Mouse (Mus musculus) gastrocnemius, postnatal 25 days (tissue): Measurements from ENCODE around the gene Ptprb. TPM values are rescaled to one million over a fixed set of nuclear protein-coding genes. Genes with fewer than 3 reads are reported as not detected.

Experiments used
- DNase-seq: peaks from one replicate; pipeline ENCODE4 v3.0.0; 2022
- total RNA-seq, 2 experiments: library from RNA; stranded (reverse); gene quantifications; 1 replicate in 1 of 2; 2 replicates in 1 of 2; pipeline ENCODE4 v1.2.3; 2021

Gene Ptprb
- total RNA-seq, 2 experiments from 2014 or later: 30.2 to 35.0 TPM

GRCm38 (mm10) chr10:116426176-116426575 lies 150.9 kb downstream of the Ptprb start:
- no peak for DNase-seq

GRCm38 (mm10) chr10:116428026-116428780 lies 152.9 kb downstream of the Ptprb start:
- DNase-seq: no peak

- no peak for DNase-seq
Observed at GRCm38 (mm10) chr10:116432421-116432820, 157.1 kb downstream of the Ptprb start.

- DNase-seq: no peak
Observed at GRCm38 (mm10) chr10:116435455-116435854, 160.1 kb downstream of the Ptprb start.

Other genes starting within 250 kb of the Ptprb start
- not detected for gene 4933416C03Rik, start 161.6 kb upstream of the Ptprb start, total RNA-seq
- under 1 TPM in 1 of 2 experiments, not detected in 1; 0.23 TPM for gene Kcnmb4, start 198.4 kb downstream of the Ptprb start, total RNA-seq